Mouse (Mus musculus) neural tube, embryonic 12.5 days (tissue): Measurements from ENCODE around the gene Marco. TPM values are rescaled to one million over a fixed set of nuclear protein-coding genes. Genes with fewer than 3 reads are reported as not detected.

Source experiments
- ATAC-seq: fragments of 200-750 bp; cut with Nextera tagmentation; 2 replicates; pipeline ENCODE4 v1.8.0; 2017; ENCODE audit warnings: low read depth, mild to moderate bottlenecking, moderate TSS enrichment, moderate library complexity; ENCODE audit not compliant: low FRiP score
- H3K27ac ChIP-seq: fragments of 300-500 bp; sonication (generic); 2 replicates; pipeline ENCODE4 v1.5.1; 2016
- H3K27me3 ChIP-seq: fragments of 300-500 bp; sonication (generic); replicated peaks from 2 replicates; pipeline ENCODE4 v1.6.1; 2016; ENCODE audit warnings: mild to moderate bottlenecking
- H3K36me3 ChIP-seq: fragments of 300-500 bp; sonication (generic); 2 replicates; pipeline ENCODE4 v1.6.1; 2016; ENCODE audit warnings: mild to moderate bottlenecking
- H3K4me1 ChIP-seq: fragments of 300-500 bp; sonication (generic); 2 replicates; pipeline ENCODE4 v1.6.1; 2016
- H3K4me2 ChIP-seq: fragments of 300-500 bp; sonication (generic); replicated peaks from 2 replicates; pipeline ENCODE4 v1.6.1; 2016; ENCODE audit warnings: mild to moderate bottlenecking
- H3K4me3 ChIP-seq: fragments of 300-500 bp; sonication (generic); 2 replicates; pipeline ENCODE4 v1.5.1; 2016
- H3K9ac ChIP-seq: fragments of 300-500 bp; sonication (generic); 2 replicates; pipeline ENCODE4 v1.6.1; 2016; ENCODE audit warnings: mild to moderate bottlenecking
- H3K9me3 ChIP-seq: fragments of 300-500 bp; sonication (generic); 2 replicates; pipeline ENCODE4 v1.6.1; 2016; ENCODE audit warnings: mild to moderate bottlenecking
- WGBS: fragments of 180-500 bp; shearing (Covaris S2); methylation state at CpG from one replicate; pipeline ENCODE4 v1.1.7; 2016; 5-methylcytosine and 5-hydroxymethylcytosine counted together
- polyA plus RNA-seq: library from polyadenylated mRNA; unstranded; fragments of >200 nt; fragmentation: Nextera tagmentation; extraction: Ambion mirVana; gene quantifications from 2 replicates; pipeline ENCODE4 v1.2.1, GENCODE M21; 2016

Gene Marco
- polyA plus RNA-seq, 1 experiment from 2014 or later: not detected

DNA sequence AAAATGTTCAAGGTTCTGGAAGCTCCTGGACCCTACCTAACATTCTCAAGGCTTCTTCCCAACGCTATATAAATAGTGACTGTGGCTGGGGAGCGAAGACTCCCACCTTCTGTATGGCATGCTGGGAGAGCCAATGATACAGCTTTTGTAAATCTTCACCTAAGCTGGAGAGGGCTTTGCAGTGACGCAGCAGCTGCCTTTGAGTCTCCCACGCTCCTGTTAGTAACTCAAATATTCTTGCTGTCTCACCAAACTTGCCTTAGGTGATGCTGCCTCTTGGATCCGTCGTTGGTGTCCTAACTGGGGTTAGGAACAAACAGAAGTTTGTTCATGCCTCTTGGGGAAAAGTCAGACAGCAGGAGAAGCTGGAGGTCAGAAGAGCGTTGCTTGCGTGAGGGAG is 79.2 kb downstream of the Marco start:
- H3K36me3 ChIP-seq: no peaks in the 10 kb centered on the region
- 75% methylated on average over 8 of the region's 8 CpGs for WGBS
- no peak for ATAC-seq
- no peak overlapping the region for H3K4me3 ChIP-seq
- no peaks in the 10 kb centered on the region for H3K4me1 ChIP-seq
- H3K9me3 ChIP-seq: no peaks in the 10 kb centered on the region
- no peak overlapping the region for H3K9ac ChIP-seq
- no peak overlapping the region for H3K27ac ChIP-seq
- no peaks in the 10 kb centered on the region for H3K27me3 ChIP-seq
- H3K4me2 ChIP-seq: no peak overlapping the region

Other genes starting within 250 kb of the Marco start
- gene Steap3, start 232.3 kb downstream of the Marco start, polyA plus RNA-seq: 1.4 and 2.3 TPM in 2 replicates
- 0.19 and 0.42 TPM in 2 replicates for gene C1ql2, start 164.4 kb downstream of the Marco start, polyA plus RNA-seq
- gene En1, start 97.4 kb upstream of the Marco start, polyA plus RNA-seq: 3.9 and 4.2 TPM in 2 replicates